Mouse (Mus musculus) midbrain, embryonic 12.5 days (tissue): Measurements from ENCODE around the gene Snapc1. TPM values are rescaled to one million over a fixed set of nuclear protein-coding genes. Genes with fewer than 3 reads are reported as not detected.
A peak's percentile ranks its signal among the peaks of the same experiment; 100 is the strongest.

ENCODE experiments used
- ATAC-seq: fragments of 200-750 bp; cut with Nextera tagmentation; 2 replicates; pipeline ENCODE4 v1.8.0; 2017; ENCODE audit warnings: low read depth, moderate TSS enrichment, moderate library complexity; ENCODE audit not compliant: low FRiP score
- H3K27ac ChIP-seq: fragments of 300-500 bp; sonication (generic); replicated peaks from 2 replicates; pipeline ENCODE4 v1.5.1; 2016; ENCODE audit warnings: mild to moderate bottlenecking
- H3K27me3 ChIP-seq: fragments of 300-500 bp; sonication (generic); 2 replicates; pipeline ENCODE4 v1.6.1; 2016; ENCODE audit warnings: mild to moderate bottlenecking
- H3K36me3 ChIP-seq: fragments of 300-500 bp; sonication (generic); 2 replicates; pipeline ENCODE4 v1.6.1; 2016
- H3K4me1 ChIP-seq: fragments of 300-500 bp; sonication (generic); 2 replicates; pipeline ENCODE4 v1.6.1; 2016
- H3K4me2 ChIP-seq: fragments of 300-500 bp; sonication (generic); replicated peaks from 2 replicates; pipeline ENCODE4 v1.6.1; 2016; ENCODE audit warnings: mild to moderate bottlenecking, moderate library complexity
- H3K4me3 ChIP-seq: fragments of 300-500 bp; sonication (generic); 2 replicates; pipeline ENCODE4 v1.5.1; 2016; ENCODE audit warnings: mild to moderate bottlenecking
- H3K9ac ChIP-seq: fragments of 300-500 bp; sonication (generic); replicated peaks from 2 replicates; pipeline ENCODE4 v1.6.1; 2016; ENCODE audit warnings: mild to moderate bottlenecking, moderate library complexity
- H3K9me3 ChIP-seq: fragments of 300-500 bp; sonication (generic); 2 replicates; pipeline ENCODE4 v1.6.1; 2016; ENCODE audit warnings: mild to moderate bottlenecking
- WGBS: fragments of 180-500 bp; shearing (Covaris S2); methylation state at CpG from one replicate; pipeline ENCODE4 v1.1.7; 2016; 5-methylcytosine and 5-hydroxymethylcytosine counted together
- polyA plus RNA-seq: library from polyadenylated mRNA; unstranded; fragments of >200 nt; fragmentation: Nextera tagmentation; extraction: Ambion mirVana; gene quantifications from 2 replicates; pipeline ENCODE4 v1.2.1, GENCODE M21; 2016

Gene Snapc1
- polyA plus RNA-seq, 1 experiment from 2014 or later: 23.6 TPM

GRCm38 (mm10) chr12:73997297-73998127, 33.2 kb downstream of the Snapc1 start, which contains the start of gene Syt16:
Gene Syt16, plus strand, starts transcription at chr12:73997661.
- 1% methylated on average over 62 of the region's 67 CpGs for WGBS
- Histone ChIP-seq H3K27ac (no peak within 1 kb of the TSS), H3K27me3 (peaks cover 31% of the 10 kb centered on the region)

GRCm38 (mm10) chr12:73998128-73998456, 33.8 kb downstream of the Snapc1 start:
- Histone ChIP-seq H3K27ac (no peak overlapping the region), H3K9me3 (no peaks in the 10 kb centered on the region), H3K9ac (peak overlapping the region; percentile 73), H3K4me3 (peak overlapping the region; percentile 64), H3K27me3 (peaks cover 31% of the 10 kb centered on the region), H3K4me1 (peaks cover 5% of the 10 kb centered on the region; the same call in 1 of the 2 replicates), H3K4me2 (peak overlapping the region; percentile 83), H3K36me3 (no peaks in the 10 kb centered on the region)
- 20% methylated on average over 5 of the region's 5 CpGs for WGBS
- ATAC-seq: no peak

More at GRCm38 (mm10) chr12:73997297-73998127, 33.2 kb downstream of the Snapc1 start, which contains the start of gene Syt16:
- peaks cover 5% of the 10 kb centered on the region; the same call in 1 of the 2 replicates for H3K4me1 ChIP-seq
- ATAC-seq: peak; percentile 79
- H3K4me2 ChIP-seq: peak within 1 kb of the TSS; percentile 83
- H3K36me3 ChIP-seq: no peaks in the 10 kb centered on the region
- H3K4me3 ChIP-seq: peak within 1 kb of the TSS; percentile 64
- H3K9ac ChIP-seq: peak within 1 kb of the TSS; percentile 73
- H3K9me3 ChIP-seq: no peaks in the 10 kb centered on the region

GRCm38 (mm10) chr12:74002449-74002848, 38.2 kb downstream of the Snapc1 start:
- 86% methylated on average over 9 of the region's 9 CpGs for WGBS
- Histone ChIP-seq H3K9me3 (no peaks in the 10 kb centered on the region), H3K4me1 (peaks cover 5% of the 10 kb centered on the region; the same call in 1 of the 2 replicates), H3K36me3 (no peaks in the 10 kb centered on the region), H3K4me2 (no peak overlapping the region), H3K9ac (no peak overlapping the region), H3K27ac (no peak overlapping the region), H3K27me3 (peaks cover 13% of the 10 kb centered on the region; the same call in 1 of the 2 replicates), H3K4me3 (no peak overlapping the region)
- ATAC-seq: no peak

GRCm38 (mm10) chr12:74009448-74009911, 45.2 kb downstream of the Snapc1 start:
- Histone ChIP-seq H3K9me3 (no peaks in the 10 kb centered on the region), H3K4me3 (no peak overlapping the region), H3K9ac (no peak overlapping the region), H3K4me2 (no peak overlapping the region), H3K27ac (no peak overlapping the region), H3K27me3 (no peaks in the 10 kb centered on the region; the same call in 1 of the 2 replicates), H3K36me3 (no peaks in the 10 kb centered on the region), H3K4me1 (no peaks in the 10 kb centered on the region)
- peak; percentile 47; the same call in 1 of the 2 replicates for ATAC-seq
- 28% methylated on average over 8 of the region's 8 CpGs for WGBS

GRCm38 (mm10) chr12:74013739-74014138, 49.5 kb downstream of the Snapc1 start:
- Histone ChIP-seq H3K4me2 (no peak overlapping the region), H3K9me3 (no peaks in the 10 kb centered on the region), H3K4me3 (no peak overlapping the region), H3K27ac (no peak overlapping the region), H3K27me3 (peaks cover 3% of the 10 kb centered on the region; the same call in 1 of the 2 replicates), H3K36me3 (no peaks in the 10 kb centered on the region), H3K4me1 (no peaks in the 10 kb centered on the region), H3K9ac (no peak overlapping the region)
- WGBS: 1% methylated on average over 6 of the region's 6 CpGs
- ATAC-seq: peak; percentile 76

GRCm38 (mm10) chr12:74014739-74015270, 50.5 kb downstream of the Snapc1 start:
- H3K9me3 ChIP-seq: no peaks in the 10 kb centered on the region
- no peaks in the 10 kb centered on the region for H3K4me1 ChIP-seq
- H3K4me2 ChIP-seq: no peak overlapping the region
- no peak overlapping the region for H3K4me3 ChIP-seq
- peaks cover 3% of the 10 kb centered on the region; the same call in 1 of the 2 replicates for H3K27me3 ChIP-seq
- H3K36me3 ChIP-seq: no peaks in the 10 kb centered on the region
- no peak for ATAC-seq
- no peak overlapping the region for H3K9ac ChIP-seq
- 56% methylated on average over 7 of the region's 7 CpGs for WGBS
- no peak overlapping the region for H3K27ac ChIP-seq

- Histone ChIP-seq H3K27ac (no peak overlapping the region), H3K36me3 (no peaks in the 10 kb centered on the region), H3K4me2 (no peak overlapping the region)
These were observed 51.2 kb downstream of the Snapc1 start for GRCm38 (mm10) chr12:74015491-74015890.

GRCm38 (mm10) chr12:74023260-74023659, 59.0 kb downstream of the Snapc1 start:
- no peak overlapping the region for H3K4me3 ChIP-seq
- no peak overlapping the region for H3K27ac ChIP-seq
- H3K4me2 ChIP-seq: no peak overlapping the region
- no peaks in the 10 kb centered on the region for H3K27me3 ChIP-seq
- 61% methylated on average over 5 of the region's 5 CpGs for WGBS
- peaks cover 3% of the 10 kb centered on the region; the same call in 1 of the 2 replicates for H3K4me1 ChIP-seq
- no peak for ATAC-seq
- H3K9me3 ChIP-seq: no peaks in the 10 kb centered on the region
- H3K36me3 ChIP-seq: no peaks in the 10 kb centered on the region
- no peak overlapping the region for H3K9ac ChIP-seq

More at GRCm38 (mm10) chr12:74015491-74015890, 51.2 kb downstream of the Snapc1 start:
- ATAC-seq: no peak
- Histone ChIP-seq H3K9me3 (no peaks in the 10 kb centered on the region), H3K4me3 (no peak overlapping the region), H3K9ac (no peak overlapping the region), H3K27me3 (peaks cover 3% of the 10 kb centered on the region; the same call in 1 of the 2 replicates), H3K4me1 (no peaks in the 10 kb centered on the region)
- WGBS: 80% methylated on average over 4 of the region's 5 CpGs

GRCm38 (mm10) chr12:74024912-74025311, 60.6 kb downstream of the Snapc1 start:
- no peaks in the 10 kb centered on the region for H3K9me3 ChIP-seq
- H3K27ac ChIP-seq: no peak overlapping the region
- H3K36me3 ChIP-seq: no peaks in the 10 kb centered on the region
- peaks cover 3% of the 10 kb centered on the region; the same call in 1 of the 2 replicates for H3K4me1 ChIP-seq
- no peaks in the 10 kb centered on the region for H3K27me3 ChIP-seq
- no peak overlapping the region for H3K9ac ChIP-seq
- no peak for ATAC-seq
- no peak overlapping the region for H3K4me3 ChIP-seq
- no peak overlapping the region for H3K4me2 ChIP-seq
- WGBS: 89% methylated on average over 2 of the region's 2 CpGs

Other genes starting within 250 kb of the Snapc1 start
- 130 and 134 TPM in 2 replicates for gene Hif1a, start 63.1 kb upstream of the Snapc1 start, polyA plus RNA-seq
- 18.3 and 18.5 TPM in 2 replicates for gene Gm49321, start 26.8 kb upstream of the Snapc1 start, polyA plus RNA-seq
- gene Syt16, start 33.2 kb downstream of the Snapc1 start, polyA plus RNA-seq: 14.5 and 15.0 TPM in 2 replicates